Mouse (Mus musculus): Measurements from ENCODE around the gene Chmp6.

The Chmp6 gene

DNA sequence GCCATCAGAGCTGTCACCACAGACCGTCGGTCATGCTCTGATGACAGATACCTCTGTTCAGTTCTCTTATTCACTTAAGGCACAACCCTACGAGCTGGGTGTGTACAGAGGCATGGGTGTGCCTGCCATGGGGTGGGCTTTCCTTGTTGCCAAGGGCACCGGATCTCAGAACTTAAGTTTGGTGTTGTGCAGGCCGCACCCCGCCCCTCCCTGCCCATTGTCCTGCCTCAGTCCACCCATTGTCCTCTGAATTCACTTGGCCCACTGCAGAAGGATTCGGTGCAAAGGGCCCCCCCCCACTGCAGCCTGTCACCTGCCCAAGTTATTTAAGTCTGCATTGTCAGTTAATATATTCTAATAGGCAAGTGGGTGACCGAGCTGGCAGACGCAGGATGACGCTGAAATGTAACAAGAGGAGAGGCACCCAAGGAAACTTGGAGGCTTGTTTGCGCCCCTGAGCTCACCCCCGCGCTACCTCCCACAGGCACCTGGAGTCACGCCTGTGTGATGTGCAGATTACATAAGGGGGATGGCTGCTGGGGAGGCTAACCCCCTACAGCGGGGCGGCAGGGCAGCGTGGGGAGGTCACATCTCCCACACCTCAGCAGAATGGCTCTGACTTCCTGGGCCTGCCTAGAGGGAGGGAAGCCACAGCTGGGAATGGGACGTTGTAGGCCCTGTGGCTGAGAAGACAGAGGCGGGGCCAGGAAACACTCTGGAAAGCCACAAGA, 24.7 kb downstream of the Chmp6 start:
- DNase-seq (ENCODE audit: low spot score), result no peak

GRCm38 (mm10) chr11:119939073-119939710, 26.0 kb downstream of the Chmp6 start:
- DNase-seq (ENCODE audit: low spot score), result peak; percentile 81

DNA sequence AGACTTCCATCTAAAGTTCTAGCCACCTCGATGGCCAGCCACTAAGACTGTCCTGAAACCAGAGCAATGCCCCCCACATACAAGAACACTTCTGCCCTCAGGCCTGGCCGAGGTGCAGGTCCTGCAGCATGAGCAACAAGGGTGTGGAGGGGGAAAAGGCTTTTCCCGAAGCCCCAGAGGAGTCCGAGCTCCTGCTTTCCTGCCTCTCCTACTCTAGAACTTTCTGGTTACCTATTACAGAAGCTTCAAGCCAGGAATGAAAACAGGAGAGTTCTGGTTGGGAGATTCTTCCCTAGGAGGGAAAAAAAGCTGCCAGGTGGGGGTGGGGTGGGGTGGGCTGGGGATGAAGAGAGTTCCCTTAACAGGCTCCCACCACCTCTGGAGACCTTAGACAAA, 26.5 kb downstream of the Chmp6 start:
- DNase-seq (ENCODE audit: low spot score), result no peak

DNA sequence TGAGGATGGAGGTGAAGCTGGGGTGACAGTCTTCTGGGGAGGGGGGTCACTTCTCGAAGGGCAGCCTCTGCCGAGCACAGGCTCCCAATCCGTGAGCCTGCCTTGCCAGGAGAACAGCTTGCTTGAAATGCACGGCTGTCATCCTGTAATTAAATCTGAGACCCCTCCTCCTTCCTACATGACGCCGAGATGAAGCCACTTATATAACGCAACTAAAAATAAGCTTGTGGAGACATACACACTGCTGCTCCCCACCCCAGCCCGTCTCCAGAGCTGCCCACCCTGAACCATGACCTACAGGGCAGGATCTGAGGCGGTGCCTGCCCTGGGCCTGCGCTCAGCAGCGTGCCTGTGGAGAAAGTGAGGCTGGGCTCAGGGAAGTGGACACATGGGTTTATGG, 26.9 kb downstream of the Chmp6 start:
- DNase-seq (ENCODE audit: low spot score), result no peak

DNA sequence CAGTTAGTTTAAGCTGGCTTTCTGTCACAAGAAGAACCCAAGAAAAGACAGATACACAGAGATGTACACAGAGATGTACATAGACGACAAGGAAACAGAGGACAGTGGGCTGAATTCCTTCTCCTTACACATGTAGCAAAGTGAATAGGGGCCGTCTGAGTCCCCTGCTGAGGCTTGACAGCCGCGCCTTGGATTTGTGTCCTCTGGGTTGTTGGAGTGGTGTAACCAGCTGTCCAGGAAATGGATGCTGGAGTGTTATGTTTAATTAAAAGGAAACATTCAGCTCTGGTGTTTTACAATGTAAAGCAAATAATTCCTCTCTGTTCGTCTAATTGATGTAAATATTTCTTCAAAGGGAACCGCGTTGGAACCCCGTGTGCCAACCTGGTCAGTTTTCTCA, 28.6 kb downstream of the Chmp6 start:
- no peak for DNase-seq (ENCODE audit: low spot score)

- DNase-seq (ENCODE audit: low spot score), result peak; percentile 90
These were observed 29.0 kb downstream of the Chmp6 start for GRCm38 (mm10) chr11:119942201-119942726.

DNA sequence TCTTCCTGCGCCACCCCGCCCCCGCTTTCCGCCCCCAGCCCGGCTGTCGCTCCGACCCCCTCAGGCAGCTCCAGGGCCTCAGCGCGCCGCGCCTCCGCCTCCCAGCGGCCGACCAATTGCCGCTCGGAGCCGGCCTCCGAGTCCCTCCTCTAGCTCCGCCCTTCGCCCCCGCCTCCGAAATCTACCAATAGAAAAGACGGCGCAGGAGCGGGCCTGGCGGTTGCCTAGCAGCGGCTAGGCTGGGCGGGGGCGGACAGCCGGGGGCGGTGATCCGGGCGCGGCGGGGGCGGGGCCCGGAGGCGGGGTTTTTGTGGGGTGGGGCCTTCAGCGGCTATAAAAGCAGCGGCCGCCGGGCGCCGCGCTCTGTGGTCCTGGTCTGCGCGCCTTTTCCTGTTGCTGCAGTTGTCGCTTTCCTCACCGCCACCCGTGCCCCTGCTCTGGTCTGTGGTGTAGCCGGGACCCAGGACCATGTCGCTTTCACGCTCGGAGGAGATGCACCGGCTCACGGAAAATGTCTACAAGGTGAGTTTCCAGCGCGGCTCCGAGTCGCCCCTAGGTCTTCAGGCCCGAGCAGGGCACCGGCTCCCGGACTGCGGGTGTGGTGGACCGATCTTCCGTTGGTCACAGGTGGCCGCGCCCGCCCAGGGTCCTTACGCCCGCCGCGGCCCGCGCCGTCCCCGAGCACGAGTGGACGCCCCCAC, 29.6 kb downstream of the Chmp6 start, which contains the start of gene Baiap2:
TSS of gene Baiap2 (plus strand) at position 37 of the 701 bp plus-strand sequence.
- DNase-seq (ENCODE audit: low spot score), result peak; percentile 99

GRCm38 (mm10) chr11:119943428-119943988, 30.3 kb downstream of the Chmp6 start:
- DNase-seq (ENCODE audit: low spot score), result peak; percentile 32

GRCm38 (mm10) chr11:119945343-119945742, 32.1 kb downstream of the Chmp6 start:
- no peak for DNase-seq (ENCODE audit: low spot score)

DNA sequence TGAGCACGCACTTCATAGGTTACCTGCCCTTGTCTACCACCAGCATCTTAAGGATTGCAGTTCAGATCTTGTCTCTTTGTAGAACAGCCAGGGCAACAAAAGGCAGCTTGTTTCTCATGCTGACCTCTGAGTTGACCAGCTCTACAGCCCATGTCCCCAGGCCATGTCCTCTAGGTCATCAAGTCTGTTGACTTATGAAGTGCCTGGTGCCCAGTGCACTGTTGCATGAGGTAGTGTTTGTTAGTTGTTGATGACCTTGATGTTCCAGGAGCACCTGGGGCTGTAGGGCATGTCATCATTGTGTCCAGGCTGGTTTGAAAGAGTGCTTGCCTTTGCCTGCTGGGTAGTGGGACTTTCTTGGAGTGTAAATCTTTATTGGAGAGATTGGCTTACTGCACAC, 34.2 kb downstream of the Chmp6 start:
- DNase-seq (ENCODE audit: low spot score), result no peak

DNA sequence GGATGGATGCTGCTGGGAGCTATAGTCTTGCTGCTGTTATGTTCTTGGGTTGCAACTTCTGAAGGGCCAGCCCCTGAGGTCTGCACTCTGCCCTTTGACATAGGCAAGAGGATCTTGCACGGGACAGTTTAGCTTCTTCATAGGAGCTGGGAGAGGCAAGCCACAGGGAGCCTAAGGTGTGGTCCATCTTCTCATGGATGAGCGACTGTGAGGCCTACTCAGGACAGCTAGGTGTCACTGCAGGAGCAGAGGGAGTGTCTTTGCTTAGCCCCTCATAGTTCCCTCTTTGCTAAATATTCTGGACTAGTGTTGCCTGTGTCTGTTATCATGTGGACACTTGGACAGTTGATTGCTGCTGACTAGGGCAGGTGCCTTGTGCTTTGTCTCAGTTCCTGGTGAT, 34.7 kb downstream of the Chmp6 start:
- no peak for DNase-seq (ENCODE audit: low spot score)

GRCm38 (mm10) chr11:119948305-119948704, 35.1 kb downstream of the Chmp6 start:
- no peak for DNase-seq (ENCODE audit: low spot score)

GRCm38 (mm10) chr11:119948803-119949202, 35.6 kb downstream of the Chmp6 start:
- no peak for DNase-seq (ENCODE audit: low spot score)

DNA sequence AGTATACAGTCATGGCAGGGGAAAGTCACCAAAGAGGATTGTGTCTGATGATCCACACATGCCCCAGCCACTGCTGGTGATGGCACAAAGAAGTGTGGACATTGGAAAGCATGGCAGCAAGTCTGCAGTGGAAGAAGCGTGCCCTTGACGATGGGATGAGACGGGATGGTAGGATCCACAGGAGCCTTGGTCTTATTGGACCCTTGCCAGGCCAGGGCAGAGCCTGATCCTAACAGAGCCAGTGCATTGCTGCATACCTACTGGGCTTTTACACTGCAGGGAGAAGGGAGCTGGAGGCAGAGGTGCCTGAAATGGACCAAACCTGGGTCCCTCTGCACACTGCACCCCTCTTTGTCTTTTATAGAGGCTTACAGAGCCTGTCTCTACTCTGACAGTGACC, 37.3 kb downstream of the Chmp6 start:
- no peak for DNase-seq (ENCODE audit: low spot score)

- no peak for DNase-seq (ENCODE audit: low spot score)
These were observed 38.1 kb downstream of the Chmp6 start for GRCm38 (mm10) chr11:119951326-119951725.

DNA sequence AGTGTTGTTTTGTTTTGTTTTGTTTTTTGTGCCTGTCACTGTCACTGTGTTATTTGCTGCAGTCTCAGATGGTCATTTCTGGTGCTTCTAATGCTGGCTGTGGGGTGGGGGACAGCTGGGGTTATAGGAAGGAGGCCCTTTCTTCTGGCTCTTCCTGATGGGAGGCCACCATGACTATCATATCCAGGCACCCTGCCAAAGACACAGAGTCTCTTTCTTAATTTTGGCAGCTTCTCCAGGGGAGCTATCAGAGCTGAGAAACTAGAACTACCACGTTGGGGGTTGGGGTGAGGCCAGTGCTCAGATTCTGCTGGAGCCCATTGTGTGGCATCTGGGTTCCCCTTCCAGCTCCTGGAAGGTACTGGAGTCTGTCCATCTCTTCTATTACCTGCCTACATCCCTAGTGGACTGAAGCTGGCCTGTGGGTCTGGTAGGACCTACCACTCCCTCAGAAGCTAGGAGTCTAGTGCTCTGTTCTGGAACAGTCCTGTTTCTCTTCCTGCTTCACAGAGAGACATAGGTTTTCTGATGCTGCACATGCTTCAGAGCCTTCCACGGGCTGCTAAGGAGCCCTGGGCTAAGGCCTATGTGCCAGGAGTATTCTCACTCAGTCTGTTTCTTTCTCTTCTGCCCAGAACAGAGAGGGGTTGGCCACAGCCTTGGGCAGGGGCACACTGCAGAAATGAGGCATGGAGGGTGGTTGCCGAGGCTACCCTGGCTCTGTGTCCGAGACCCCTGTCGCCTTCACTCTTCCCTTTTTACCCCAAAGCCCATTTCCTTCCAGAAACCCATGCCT, 39.4 kb downstream of the Chmp6 start:
- no peak for DNase-seq (ENCODE audit: low spot score)

DNA sequence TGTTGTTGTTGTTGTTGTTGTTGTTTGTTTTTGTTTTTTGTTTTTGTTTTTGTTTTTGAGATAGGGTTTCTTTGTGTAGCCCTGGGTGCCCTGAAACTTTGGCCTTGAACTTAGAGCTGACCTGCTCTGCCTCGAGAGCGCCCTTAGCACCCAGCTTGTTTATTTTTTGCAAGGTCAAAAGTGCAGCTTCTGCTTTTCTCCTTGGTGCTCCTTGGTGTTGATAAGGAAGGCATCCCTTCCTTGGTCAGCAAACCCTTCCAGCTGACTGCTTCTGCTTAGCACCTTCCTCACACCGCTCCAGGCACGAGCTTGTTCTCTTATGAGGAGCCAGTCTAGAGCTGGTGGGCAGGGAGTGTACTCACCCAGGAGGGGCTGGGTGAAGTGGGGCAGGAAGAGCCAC, 41.0 kb downstream of the Chmp6 start:
- DNase-seq (ENCODE audit: low spot score), result peak; percentile 66

GRCm38 (mm10) chr11:119954749-119955337, 41.6 kb downstream of the Chmp6 start:
- no peak for DNase-seq (ENCODE audit: low spot score)

DNA sequence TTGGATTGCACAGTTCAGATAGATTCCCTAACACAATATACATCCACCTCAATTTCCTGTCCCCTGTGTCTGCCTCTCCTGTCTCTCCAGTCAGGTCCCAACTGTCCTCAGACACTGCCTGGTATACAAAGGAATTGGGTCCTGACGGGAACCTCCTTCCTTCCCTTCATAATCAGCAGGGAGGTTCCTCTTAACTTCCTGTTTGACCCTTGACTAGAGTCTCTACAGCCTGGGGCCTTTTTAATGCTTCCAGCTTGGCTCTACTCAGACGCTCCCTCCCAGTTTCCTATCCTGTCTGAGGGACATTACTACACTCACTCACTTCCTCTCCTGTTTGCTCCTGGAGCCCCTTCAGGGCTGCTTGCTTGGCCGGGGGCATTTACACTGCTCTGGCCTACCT, 42.2 kb downstream of the Chmp6 start:
- no peak for DNase-seq (ENCODE audit: low spot score)

DNA sequence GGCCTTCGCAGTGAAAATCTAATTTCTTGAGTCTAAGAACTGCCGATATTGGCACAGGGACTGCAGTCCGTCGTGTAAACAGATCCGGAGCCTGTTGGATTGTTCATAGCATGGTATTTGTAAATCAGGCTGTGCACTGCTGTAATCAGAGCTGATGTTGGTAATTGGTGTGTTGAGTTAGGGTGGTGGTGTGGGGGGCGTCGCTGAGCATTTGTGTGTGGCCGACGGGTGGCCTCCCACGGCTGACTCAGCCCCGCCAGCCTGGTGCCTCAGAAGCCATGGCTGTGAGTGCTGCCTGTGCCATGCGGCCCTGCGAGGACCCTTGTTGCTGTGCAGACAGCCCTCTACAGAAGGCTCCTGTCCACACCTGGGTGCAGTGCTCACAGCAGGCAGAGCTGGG, 43.3 kb downstream of the Chmp6 start:
- no peak for DNase-seq (ENCODE audit: low spot score)

DNA sequence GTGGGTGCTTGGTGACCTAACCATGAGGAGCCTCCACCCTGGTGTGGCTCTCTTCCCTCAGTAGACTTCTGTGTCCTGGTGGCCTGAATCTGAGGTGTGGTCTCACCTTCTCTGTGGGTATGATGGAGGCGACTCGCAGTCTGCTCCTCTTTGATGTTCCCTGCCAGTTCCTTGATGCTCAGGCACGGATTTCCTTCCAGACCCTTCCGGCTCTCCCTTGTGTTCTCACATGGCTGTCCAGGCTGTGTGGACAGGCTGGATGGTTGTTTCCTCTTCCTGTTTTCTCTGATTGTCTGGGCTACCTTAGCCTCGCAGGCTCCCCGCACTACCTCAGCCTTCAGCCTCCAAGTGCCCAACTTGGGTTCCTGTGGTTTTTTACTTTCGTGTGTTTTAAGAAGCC, 45.6 kb downstream of the Chmp6 start:
- no peak for DNase-seq (ENCODE audit: low spot score)
